Comparison of ENCODE assay signal across 10 mouse cellular contexts in the genomic region with DNA sequence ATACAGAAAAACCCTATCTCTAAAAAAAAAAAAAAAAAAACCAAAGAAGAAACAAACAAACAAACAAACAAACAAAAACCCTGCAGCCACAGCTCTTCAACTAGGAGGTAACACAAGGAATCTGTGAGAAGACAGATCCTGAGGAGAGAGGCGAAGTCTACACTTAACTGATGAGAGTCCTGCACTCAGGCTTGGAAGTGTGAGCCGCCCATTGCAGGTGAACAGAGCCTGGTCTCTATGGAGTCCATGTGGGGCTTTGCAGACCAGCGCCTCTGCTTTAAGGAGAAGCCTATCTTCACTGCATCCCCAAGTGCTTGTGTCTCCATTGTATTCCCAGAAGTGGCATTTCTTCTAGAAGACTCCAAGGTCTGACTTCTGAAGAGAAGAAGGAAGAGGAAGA. TPM values are rescaled to one million over a fixed set of nuclear protein-coding genes. Genes with fewer than 3 reads are reported as not detected.
DNase-seq lines count a peak whose midpoint lies in the region; ATAC-seq and TF ChIP-seq lines count a peak whose summit lies in the region.
"Not testable (repeated sequence)": the region's sequence is repeated elsewhere in the genome, so short reads cannot be mapped to it uniquely, and the experiment has no call there.
"Had no signal": no experiment of that assay in that cellular context is flagged by ENCODE, and none has a peak within 500 bp of the region (broad histone marks: within the 10 kb centered on the region; RNA-seq: fewer than 3 reads in every experiment).

No protein-coding gene starts in this region.

- dilution Hi-C loops in CH12.LX (cut with MboI; ENCODE audit: extremely low pct_ligation_motif_present, extremely low pct_unique_long_range_greater_than_20kb, low sequenced_read_pairs): not testable (repeated sequence)

- peaks cover 13% of the 10 kb centered on the region for H3K79me2 ChIP-seq in CH12.LX (replicated peaks; ENCODE audit: control insufficient read depth, extremely low read depth, insufficient read depth, poor library complexity, severe bottlenecking)

- peak overlapping the region in 1 of 3 experiments; percentile 23 for H3K4me3 ChIP-seq in CH12.LX (replicated peaks in 1 of 3; ENCODE audit: low read depth in 2 of 3, low read length in 2 of 3, poor library complexity in 1 of 3)

- DNase-seq in CD4-positive helper T cell, adult 2 months (ENCODE audit: low read depth, low spot score): peak; percentile 43
- DNase-seq in CH12.LX (ENCODE audit: extremely low read depth): not testable (repeated sequence)
- DNase-seq in heart, adult 11 months: peak; percentile 87
- peak; percentile 1 for DNase-seq in spleen, adult 12 weeks (ENCODE audit: low spot score)
- DNase-seq in testis, postnatal 10 days (ENCODE audit: low spot score): peak; percentile 33

- H3K27me3 ChIP-seq in CH12.LX (replicated peaks): not testable (repeated sequence)

- peaks cover 7 to 15% of the 10 kb centered on the region in 2 experiments for H3K4me1 ChIP-seq in CH12.LX (ENCODE audit: control insufficient read depth in 1 of 2, insufficient read depth in 2 of 2)

- H3K36me3 ChIP-seq in CH12.LX (replicated peaks in 1 of 2; ENCODE audit: control insufficient read depth in 1 of 2, insufficient read depth in 1 of 2, low read length in 1 of 2): peaks cover 3 to 17% of the 10 kb centered on the region in 2 experiments

- peak; percentile 3 for ATAC-seq in inflammation-experienced regulatory T-cells, adult 6 months
- 0 out of 2 replicates have a peak, but pooled peaks have one; percentile 4 for ATAC-seq in megakaryocyte progenitor cell, adult 5-6 weeks (replicated peaks; ENCODE audit: poor library complexity)

- H3K4me2 ChIP-seq in CH12.LX (ENCODE audit: insufficient read depth, low read depth, poor library complexity, severe bottlenecking): peak overlapping the region; percentile 15; the same call in 1 of the 2 replicates

- not testable (repeated sequence) for H3K9me3 ChIP-seq in CH12.LX (replicated peaks; ENCODE audit: low read length)

- not testable (repeated sequence) for H3K27ac ChIP-seq in CH12.LX (ENCODE audit: insufficient read depth, low read depth)

- not testable (repeated sequence) for TF ChIP-seq CTCF in CH12.LX (conservative IDR thresholded peaks at IDR 0.05 in 1 of 2, IDR thresholded peaks at IDR 0.05 in 1 of 2; ENCODE audit: low read depth in 2 of 2, low read length in 2 of 2)

- not testable (repeated sequence) for TF ChIP-seq POLR2A in CH12.LX (IDR thresholded peaks at IDR 0.05; ENCODE audit: low read depth, low read length)

- not testable (repeated sequence) for TF ChIP-seq EP300 in CH12.LX (IDR thresholded peaks at IDR 0.05; ENCODE audit: low read length)

- TF ChIP-seq RAD21 in CH12.LX (IDR thresholded peaks at IDR 0.05; ENCODE audit: low read depth, low read length): not testable (repeated sequence)

- H3K9ac ChIP-seq in CH12.LX (ENCODE audit: insufficient read depth, low read depth): peak overlapping the region; percentile 29; the same call in 1 of the 2 replicates

- in situ Hi-C loops in CH12.LX (cut with MboI; ENCODE audit: low pct_ligation_motif_present, low pct_unique_long_range_greater_than_20kb, low sequenced_read_pairs): not testable (repeated sequence)

RNA-seq across cellular contexts. Expression of a gene that starts 0.5 kb away (rescaled TPM):
- 41.0 and 54.3 TPM in 2 replicates for total RNA-seq in CH12.LX (2012; rRNA removed)
- total RNA-seq in CH12.LX (2014; rRNA removed): 79.7 and 90.3 TPM in 2 replicates
- polyA plus RNA-seq in CH12.LX (2012; ENCODE audit: insufficient read length, low read depth): 122 and 141 TPM in 2 replicates
- 100 to 1,000 TPM; 356 to 772 (median 602) TPM for polyA plus RNA-seq in inflammation-experienced regulatory T-cells, adult 6 months (2017; shearing (Covaris generic))
- 23.3 and 37.3 TPM in 2 replicates for total RNA-seq in megakaryocyte progenitor cell, adult 5-6 weeks (2015)
- total RNA-seq in megakaryocyte progenitor cell, adult 5-6 weeks (2017): 25.6 and 40.7 TPM in 2 replicates
- polyA plus RNA-seq: C2C12 had no signal

RNA-seq across cellular contexts. Expression of a gene that starts 14.8 kb away (rescaled TPM):
- total RNA-seq in CH12.LX (2012; rRNA removed) (48.5 and 66.0 TPM in 2 replicates), CH12.LX (2014; rRNA removed) (30.9 and 40.9 TPM in 2 replicates)
- 104 and 117 TPM in 2 replicates for polyA plus RNA-seq in CH12.LX (2012; ENCODE audit: insufficient read length, low read depth)
- polyA plus RNA-seq in inflammation-experienced regulatory T-cells, adult 6 months (2017; shearing (Covaris generic)): 1,000 to 10,000 TPM in 2 of 3 experiments, 100 to 1,000 TPM in 1; 921 to 1,440 (median 1,337) TPM
- 41.7 and 63.1 TPM in 2 replicates for total RNA-seq in megakaryocyte progenitor cell, adult 5-6 weeks (2015)
- 23.7 and 30.0 TPM in 2 replicates for total RNA-seq in megakaryocyte progenitor cell, adult 5-6 weeks (2017)

RNA-seq across cellular contexts. Expression of a gene that starts 44.7 kb away (rescaled TPM):
- total RNA-seq in CH12.LX (2012; rRNA removed): 127 and 165 TPM in 2 replicates
- 116 and 128 TPM in 2 replicates for total RNA-seq in CH12.LX (2014; rRNA removed)
- 157 and 181 TPM in 2 replicates for polyA plus RNA-seq in CH12.LX (2012; ENCODE audit: insufficient read length, low read depth)
- polyA plus RNA-seq in inflammation-experienced regulatory T-cells, adult 6 months (2017; shearing (Covaris generic)): 10 to 100 TPM; 11.4 to 17.3 (median 16.4) TPM
- total RNA-seq in megakaryocyte progenitor cell, adult 5-6 weeks (2015): 10.6 and 18.1 TPM in 2 replicates
- total RNA-seq in megakaryocyte progenitor cell, adult 5-6 weeks (2017): 24.4 and 31.4 TPM in 2 replicates

RNA-seq across cellular contexts. Expression of a gene that starts 45.8 kb away (rescaled TPM):
- total RNA-seq in CH12.LX (2012; rRNA removed): 2.2 and 2.4 TPM in 2 replicates
- 0.62 and 0.93 TPM in 2 replicates for total RNA-seq in CH12.LX (2014; rRNA removed)
- polyA plus RNA-seq in CH12.LX (2012; ENCODE audit: insufficient read length, low read depth): 60.0 and 83.0 TPM in 2 replicates
- 10 to 100 TPM; 14.2 to 25.0 (median 24.2) TPM for polyA plus RNA-seq in inflammation-experienced regulatory T-cells, adult 6 months (2017; shearing (Covaris generic))
- 0.64 and 0.78 TPM in 2 replicates for total RNA-seq in megakaryocyte progenitor cell, adult 5-6 weeks (2015)
- 0.30 and 0.71 TPM in 2 replicates for total RNA-seq in megakaryocyte progenitor cell, adult 5-6 weeks (2017)
- total RNA-seq: hindbrain, postnatal 0 days had no signal
- polyA plus RNA-seq: hindbrain, embryonic 14.5 days had no signal
